Mouse (Mus musculus): Measurements from ENCODE around the gene Gse1. TPM values are rescaled to one million over a fixed set of nuclear protein-coding genes. Genes with fewer than 3 reads are reported as not detected.

Gene Gse1
- total RNA-seq, 2 experiments from 2014 or later, result 23.9 to 24.1 TPM

GRCm38 (mm10) chr8:120563348-120563724, 335.1 kb downstream of the Gse1 start:
- DNase-seq (ENCODE audit: low spot score in 2 of 2), result no peak

- DNase-seq (ENCODE audit: low spot score in 2 of 2), result peak; percentile 76 to 83
Measured at GRCm38 (mm10) chr8:120563851-120564837, 335.9 kb downstream of the Gse1 start.

- no peak for DNase-seq (ENCODE audit: low spot score in 2 of 2)
Measured at GRCm38 (mm10) chr8:120565151-120565711, 337.0 kb downstream of the Gse1 start.

GRCm38 (mm10) chr8:120566681-120567080, 338.4 kb downstream of the Gse1 start:
- no peak for DNase-seq (ENCODE audit: low spot score in 2 of 2)

- no peak for DNase-seq (ENCODE audit: low spot score in 2 of 2)
Measured at GRCm38 (mm10) chr8:120567731-120568130, 339.5 kb downstream of the Gse1 start.

GRCm38 (mm10) chr8:120568164-120568798, 340.0 kb downstream of the Gse1 start:
- DNase-seq (ENCODE audit: low spot score in 2 of 2), result no peak

GRCm38 (mm10) chr8:120569123-120569522, 340.9 kb downstream of the Gse1 start:
- no peak for DNase-seq (ENCODE audit: low spot score in 2 of 2)

GRCm38 (mm10) chr8:120569939-120570715, 341.9 kb downstream of the Gse1 start:
- peak; percentile 75 to 83 for DNase-seq (ENCODE audit: low spot score in 2 of 2)

- DNase-seq (ENCODE audit: low spot score in 2 of 2), result no peak
Measured at GRCm38 (mm10) chr8:120571561-120571960, 343.3 kb downstream of the Gse1 start.

- DNase-seq (ENCODE audit: low spot score in 2 of 2), result no peak
Measured at GRCm38 (mm10) chr8:120572534-120572933, 344.3 kb downstream of the Gse1 start.

- no peak for DNase-seq (ENCODE audit: low spot score in 2 of 2)
Measured at GRCm38 (mm10) chr8:120573866-120574265, 345.6 kb downstream of the Gse1 start.

GRCm38 (mm10) chr8:120574941-120575340, 346.7 kb downstream of the Gse1 start:
- no peak for DNase-seq (ENCODE audit: low spot score in 2 of 2)

GRCm38 (mm10) chr8:120575801-120576200, 347.5 kb downstream of the Gse1 start:
- DNase-seq (ENCODE audit: low spot score in 2 of 2), result no peak

- no peak for DNase-seq (ENCODE audit: low spot score in 2 of 2)
Measured at GRCm38 (mm10) chr8:120577821-120578220, 349.6 kb downstream of the Gse1 start.

GRCm38 (mm10) chr8:120580336-120581000, 352.2 kb downstream of the Gse1 start:
- no peak for DNase-seq (ENCODE audit: low spot score in 2 of 2)

GRCm38 (mm10) chr8:120581329-120581728, 353.1 kb downstream of the Gse1 start:
- no peak for DNase-seq (ENCODE audit: low spot score in 2 of 2)

GRCm38 (mm10) chr8:120581811-120582210, 353.6 kb downstream of the Gse1 start:
- DNase-seq (ENCODE audit: low spot score in 2 of 2), result no peak

- DNase-seq (ENCODE audit: low spot score in 2 of 2), result no peak
Measured at GRCm38 (mm10) chr8:120585521-120585920, 357.3 kb downstream of the Gse1 start.

GRCm38 (mm10) chr8:120588908-120589771, 360.9 kb downstream of the Gse1 start, which contains the start of gene Gins2:
Gene Gins2, minus strand, starts transcription at chr8:120589304.
- DNase-seq (ENCODE audit: low spot score in 2 of 2), result peak; percentile 96
